Mouse (Mus musculus) E14TG2a.4 (cell line): ENCODE results near the gene Sh3gl2.

Source experiments
- H3K27me3 ChIP-seq: 2 replicates; pipeline ENCODE4 v1.6.1; 2014; ENCODE audit warnings: low read length, control low read depth; ENCODE audit not compliant: insufficient read depth
- H3K36me3 ChIP-seq: 2 replicates; pipeline ENCODE4 v1.6.1; 2014; ENCODE audit warnings: low read length, control low read depth; ENCODE audit not compliant: insufficient read depth
- H3K4me1 ChIP-seq: replicated peaks from 2 replicates; pipeline ENCODE4 v1.6.1; 2014; ENCODE audit warnings: low read depth, low read length, control low read depth
- H3K4me3 ChIP-seq: replicated peaks from 2 replicates; pipeline ENCODE4 v1.5.1; 2014; ENCODE audit warnings: mild to moderate bottlenecking, low read length
- H3K9me3 ChIP-seq: 2 replicates; pipeline ENCODE4 v1.6.1; 2014; ENCODE audit warnings: low read length, control low read depth
- CTCF ChIP-seq: conservative IDR thresholded peaks from 2 replicates; pipeline ENCODE4 v1.5.1; 2014; ENCODE audit warnings: low read length
- NANOG ChIP-seq: IDR thresholded peaks from 2 replicates; pipeline ENCODE4 v1.6.1; 2014; ENCODE audit warnings: borderline replicate concordance, low read length, mixed read lengths
- POU5F1 ChIP-seq: IDR thresholded peaks from 2 replicates; pipeline ENCODE4 v1.6.1; 2014; ENCODE audit warnings: low read length, borderline replicate concordance

The Sh3gl2 gene

DNA sequence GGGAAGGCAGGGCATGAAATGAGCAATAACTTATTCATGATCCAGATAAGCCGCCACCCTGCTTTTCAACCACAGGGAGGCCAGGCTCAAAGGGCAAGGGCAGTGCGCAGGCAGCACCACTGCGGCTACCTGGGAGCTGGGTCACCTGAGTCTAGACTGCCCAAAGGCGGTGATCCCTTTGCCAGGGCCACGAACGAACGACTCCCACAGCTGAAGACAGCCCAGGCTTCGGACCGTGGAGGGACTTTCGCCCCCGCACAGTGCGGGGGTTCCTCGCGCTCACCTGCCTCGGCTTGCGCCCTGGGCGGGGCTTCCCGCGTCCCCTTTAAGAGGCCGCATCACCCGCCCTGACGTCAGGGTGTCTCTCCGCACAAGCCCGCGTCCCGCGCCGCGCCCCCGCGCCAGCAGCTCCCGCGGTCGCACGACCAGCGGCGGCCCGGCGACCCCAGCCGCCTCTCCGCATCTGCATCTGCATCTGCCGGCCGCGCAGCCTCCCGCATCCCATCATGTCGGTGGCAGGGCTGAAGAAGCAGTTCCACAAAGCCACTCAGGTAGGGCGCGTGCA, at the start of gene Sh3gl2:
Sh3gl2 (plus strand) TSS at position 56 of the 565 bp plus-strand sequence.
- Histone ChIP-seq H3K9me3 (peaks cover 6% of the 10 kb centered on the region; the same call in 1 of the 2 replicates), H3K4me1 (peaks cover 55% of the 10 kb centered on the region), H3K36me3 (peaks cover 4% of the 10 kb centered on the region; the same call in 1 of the 2 replicates), H3K27me3 (peaks cover 26% of the 10 kb centered on the region), H3K4me3 (peak within 1 kb of the TSS; percentile 91)
- TF ChIP-seq CTCF (no peak), NANOG (no peak), POU5F1 (no peak)

DNA sequence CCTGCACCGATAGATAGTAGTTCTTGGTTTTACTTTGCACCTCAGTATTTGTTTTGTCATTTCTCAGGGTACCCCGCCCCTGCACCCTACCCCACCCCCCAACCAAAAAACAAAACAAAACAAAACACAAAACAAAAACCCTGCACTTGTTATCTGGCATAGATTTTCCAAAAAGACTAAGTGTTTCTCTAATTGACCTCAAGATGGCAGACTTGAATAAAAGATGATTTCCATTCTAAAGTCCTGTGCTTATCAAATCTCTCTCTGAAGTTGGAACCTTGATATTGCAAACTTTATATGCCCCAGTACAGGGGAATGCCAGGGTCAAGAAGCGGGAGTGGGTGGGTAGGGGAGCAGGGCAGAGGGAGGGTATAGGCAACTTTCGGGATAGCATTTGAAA, 43.8 kb upstream of the Sh3gl2 start:
- Histone ChIP-seq H3K4me3 (no peak overlapping the region), H3K36me3 (no peaks in the 10 kb centered on the region), H3K27me3 (peaks cover 5% of the 10 kb centered on the region; the same call in 1 of the 2 replicates), H3K4me1 (peaks cover 35% of the 10 kb centered on the region), H3K9me3 (no peaks in the 10 kb centered on the region)
- no peak for TF ChIP-seq POU5F1
- TF ChIP-seq NANOG = no peak
- TF ChIP-seq CTCF = 0 out of 2 replicates have a peak, but pooled peaks have one; percentile 5

DNA sequence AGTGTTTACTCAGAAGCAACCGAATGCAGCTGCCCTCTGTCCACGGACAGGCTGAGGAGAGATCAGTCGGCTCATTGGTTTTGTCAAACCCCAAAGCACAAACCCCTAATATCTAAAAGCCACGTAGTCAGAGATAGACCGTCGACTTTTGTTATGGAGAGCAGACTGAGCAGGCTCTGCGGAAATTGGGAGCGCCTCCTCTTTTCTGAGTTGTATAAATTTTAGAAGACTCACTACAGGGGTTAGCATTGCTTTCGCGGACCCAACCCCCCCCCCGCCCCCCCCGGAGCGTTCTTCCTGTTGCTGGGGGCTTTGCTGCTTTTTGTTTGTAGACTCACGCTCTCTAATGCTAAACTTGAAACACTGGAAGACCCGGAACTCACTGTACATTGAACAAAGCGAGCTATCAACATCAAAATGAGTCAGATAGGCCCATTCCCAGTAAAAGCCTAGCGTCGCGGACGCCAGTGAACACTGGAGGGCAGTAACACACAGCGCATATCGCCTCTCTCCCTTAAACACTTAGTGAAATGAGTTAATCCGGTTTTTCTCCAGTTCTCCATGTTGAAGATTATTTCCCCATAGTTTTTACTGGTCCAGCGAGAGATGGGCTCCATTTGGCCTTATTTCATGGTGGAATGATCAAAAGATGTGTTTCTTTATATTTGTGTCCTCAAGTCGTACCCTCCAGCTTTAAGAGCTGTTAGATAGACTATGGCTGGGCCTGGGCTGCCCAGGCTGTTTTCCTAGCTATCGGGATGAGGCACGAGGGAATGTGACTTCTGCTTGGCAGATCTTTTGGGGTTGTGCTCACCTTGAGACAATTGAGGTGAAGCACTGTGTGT, 42.2 kb upstream of the Sh3gl2 start:
- no peaks in the 10 kb centered on the region for H3K9me3 ChIP-seq
- no peak overlapping the region for H3K4me3 ChIP-seq
- no peaks in the 10 kb centered on the region for H3K36me3 ChIP-seq
- H3K4me1 ChIP-seq = peaks cover 37% of the 10 kb centered on the region
- H3K27me3 ChIP-seq = peaks cover 5% of the 10 kb centered on the region; the same call in 1 of the 2 replicates
- TF ChIP-seq NANOG (peak; percentile 75), POU5F1 (no peak), CTCF (peak; percentile 55)

DNA sequence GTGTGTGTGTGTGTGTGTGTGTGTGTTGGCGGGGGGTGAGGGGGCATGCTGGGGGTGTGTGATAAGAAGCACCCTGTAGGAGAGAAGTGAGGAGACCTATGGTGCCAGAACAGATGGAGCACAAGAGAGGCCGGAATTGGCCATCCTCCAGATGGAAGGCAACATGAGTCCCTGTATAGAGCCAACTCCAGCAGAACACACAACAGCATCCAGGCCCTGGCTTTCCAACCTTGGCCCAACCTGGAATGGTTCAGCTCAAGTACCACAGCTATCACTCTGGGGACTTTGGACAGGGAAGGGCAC, 41.7 kb upstream of the Sh3gl2 start:
- TF ChIP-seq POU5F1 (no peak), NANOG (no peak), CTCF (no peak)
- H3K36me3 ChIP-seq = no peaks in the 10 kb centered on the region

DNA sequence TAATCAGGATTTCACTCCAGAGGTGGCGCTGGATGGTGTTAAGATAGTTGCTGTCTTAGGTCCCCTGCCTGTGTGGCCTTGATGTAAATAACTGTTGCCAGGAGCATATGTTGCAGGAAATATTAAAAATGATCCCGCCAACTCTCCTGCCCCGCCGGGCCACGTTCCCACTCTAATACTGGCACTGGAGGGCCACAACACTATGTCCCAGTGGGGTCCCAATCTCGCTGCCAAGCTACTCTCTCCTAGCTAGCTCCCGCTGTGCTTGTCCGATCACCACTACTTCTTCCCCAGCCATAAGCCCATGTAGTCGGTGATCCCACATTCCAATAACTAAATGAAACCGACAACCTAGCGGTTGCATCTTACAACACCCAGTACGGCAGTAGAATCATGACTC, 36.9 kb upstream of the Sh3gl2 start:
- TF ChIP-seq CTCF = no peak
- no peak for TF ChIP-seq POU5F1
- TF ChIP-seq NANOG = no peak
- H3K9me3 ChIP-seq = peaks cover 5% of the 10 kb centered on the region; the same call in 1 of the 2 replicates
- H3K27me3 ChIP-seq = peaks cover 5% of the 10 kb centered on the region; the same call in 1 of the 2 replicates
- H3K36me3 ChIP-seq = no peaks in the 10 kb centered on the region
- peak overlapping the region; percentile 39; the same call in 1 of the 2 replicates for H3K4me3 ChIP-seq
- H3K4me1 ChIP-seq = peaks cover 27% of the 10 kb centered on the region

More for the DNA sequence above, 41.7 kb upstream of the Sh3gl2 start:
- peaks cover 42% of the 10 kb centered on the region for H3K4me1 ChIP-seq
- H3K27me3 ChIP-seq = peaks cover 5% of the 10 kb centered on the region; the same call in 1 of the 2 replicates
- no peak overlapping the region for H3K4me3 ChIP-seq
- no peaks in the 10 kb centered on the region for H3K9me3 ChIP-seq

DNA sequence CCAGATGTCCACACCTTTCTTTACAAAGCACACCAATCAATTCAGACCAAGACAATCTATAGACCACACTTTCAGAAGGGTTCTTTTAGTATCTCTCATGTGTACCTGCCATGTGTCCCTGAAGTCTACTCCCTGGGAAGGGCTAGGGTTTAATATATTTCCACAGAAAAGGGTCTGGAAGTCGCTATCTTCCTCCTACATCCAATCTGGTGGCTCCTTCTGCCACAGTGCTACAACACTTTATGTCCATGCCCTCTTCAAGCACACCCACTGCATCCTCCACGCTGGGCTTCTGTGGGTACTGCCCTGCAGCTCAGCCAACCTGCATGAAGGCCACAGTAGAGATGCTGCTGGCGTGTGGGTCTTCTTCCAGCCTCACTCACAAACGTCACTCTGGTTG, 29.5 kb upstream of the Sh3gl2 start:
- Histone ChIP-seq H3K4me3 (no peak overlapping the region), H3K36me3 (no peaks in the 10 kb centered on the region), H3K27me3 (peaks cover 12% of the 10 kb centered on the region), H3K9me3 (peaks cover 5% of the 10 kb centered on the region; the same call in 1 of the 2 replicates), H3K4me1 (no peaks in the 10 kb centered on the region)
- TF ChIP-seq CTCF (no peak), POU5F1 (no peak), NANOG (no peak)

DNA sequence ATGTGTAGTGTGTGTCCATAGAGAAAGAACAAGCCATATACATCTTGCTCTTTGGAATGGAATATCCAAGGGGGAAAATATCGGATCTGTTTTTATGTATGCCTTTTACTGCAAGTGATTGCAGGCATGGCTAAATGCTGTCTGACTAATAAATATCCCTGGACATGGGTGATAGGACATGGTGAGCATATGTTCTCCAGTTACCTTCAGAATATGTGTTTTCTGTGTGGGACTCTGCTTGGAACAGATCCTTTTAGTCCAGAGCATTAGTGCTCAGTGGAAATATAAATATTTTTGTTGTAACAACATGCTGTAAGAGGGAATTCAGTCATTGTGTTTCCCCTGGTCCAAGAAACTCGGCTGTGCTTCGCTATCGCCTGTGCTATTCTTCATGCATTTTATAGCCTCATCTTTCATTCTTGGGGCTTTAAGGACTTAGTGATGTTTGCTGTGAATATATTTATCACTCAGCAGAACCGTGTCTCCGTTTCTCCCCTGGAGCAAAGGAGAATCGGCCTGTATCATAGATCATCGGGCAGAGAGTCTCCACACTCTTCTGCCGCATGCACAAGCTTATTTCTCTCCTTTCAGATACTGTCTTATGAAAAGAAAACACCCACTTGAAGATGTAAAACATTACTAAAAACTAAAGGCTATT, 26.4 kb upstream of the Sh3gl2 start:
- Histone ChIP-seq H3K4me1 (no peaks in the 10 kb centered on the region), H3K9me3 (no peaks in the 10 kb centered on the region), H3K36me3 (no peaks in the 10 kb centered on the region), H3K27me3 (peaks cover 12% of the 10 kb centered on the region), H3K4me3 (no peak overlapping the region)
- TF ChIP-seq POU5F1 (no peak), CTCF (no peak), NANOG (no peak)

DNA sequence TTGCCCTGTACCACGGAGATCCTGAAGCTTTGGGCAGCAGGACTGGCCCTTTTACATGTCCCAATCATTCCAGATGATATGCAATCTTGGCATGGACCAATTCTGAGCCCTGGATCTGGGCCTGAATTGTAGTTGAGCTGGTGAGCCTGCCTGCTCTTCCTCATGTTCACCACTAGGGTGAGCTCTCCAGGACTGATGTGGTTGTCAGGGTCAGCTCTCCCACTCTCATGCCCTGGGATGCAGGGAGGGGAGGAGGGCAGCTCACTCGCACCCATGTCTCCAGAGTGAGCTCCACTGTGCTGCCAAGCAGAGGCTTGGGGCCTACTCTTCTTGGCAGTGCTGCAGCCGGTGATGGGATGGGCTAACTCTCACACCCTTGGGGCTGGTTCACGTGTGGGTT, 18.9 kb upstream of the Sh3gl2 start:
- peak; percentile 83 for TF ChIP-seq CTCF
- no peak for TF ChIP-seq POU5F1
- no peak for TF ChIP-seq NANOG
- Histone ChIP-seq H3K4me1 (no peaks in the 10 kb centered on the region), H3K9me3 (peaks cover 21% of the 10 kb centered on the region), H3K27me3 (no peaks in the 10 kb centered on the region), H3K36me3 (no peaks in the 10 kb centered on the region), H3K4me3 (no peak overlapping the region)
